Mouse (Mus musculus) cerebellum, adult 9-10 months (tissue): ENCODE results near the gene Card9.

Source experiments
- DNase-seq: peaks from one replicate; pipeline ENCODE4 v3.0.0; 2022

Gene Card9

GRCm38 (mm10) chr2:26359983-26360382, 735 bp downstream of the Card9 start:
- DNase-seq, result no peak

- DNase-seq, result no peak
These were observed 1.9 kb downstream of the Card9 start for GRCm38 (mm10) chr2:26358667-26359320.

DNA sequence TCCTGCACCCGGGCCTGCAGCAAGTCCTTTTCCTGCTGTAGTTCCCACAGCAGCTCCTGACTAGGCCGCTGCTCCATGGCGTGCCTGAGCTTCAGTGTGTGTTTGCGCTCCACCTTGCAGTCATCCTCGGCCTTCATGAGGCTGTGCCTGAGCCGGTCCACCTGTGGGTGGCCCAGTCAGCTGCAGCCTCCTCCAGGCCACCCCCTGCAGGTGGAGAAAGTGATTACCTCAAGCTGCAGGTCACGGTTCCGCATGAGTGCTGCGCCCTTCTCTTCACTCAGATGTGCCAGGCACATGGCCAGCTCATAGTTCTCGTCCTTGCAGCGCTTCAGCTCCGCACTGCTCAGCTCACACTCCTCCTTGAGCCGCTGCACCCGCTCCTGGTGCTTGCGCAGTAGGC, 3.2 kb downstream of the Card9 start:
- DNase-seq, result no peak

GRCm38 (mm10) chr2:26356678-26357077, 4.0 kb downstream of the Card9 start:
- DNase-seq, result no peak

- no peak for DNase-seq
These were observed 4.5 kb downstream of the Card9 start for GRCm38 (mm10) chr2:26356231-26356630.

DNA sequence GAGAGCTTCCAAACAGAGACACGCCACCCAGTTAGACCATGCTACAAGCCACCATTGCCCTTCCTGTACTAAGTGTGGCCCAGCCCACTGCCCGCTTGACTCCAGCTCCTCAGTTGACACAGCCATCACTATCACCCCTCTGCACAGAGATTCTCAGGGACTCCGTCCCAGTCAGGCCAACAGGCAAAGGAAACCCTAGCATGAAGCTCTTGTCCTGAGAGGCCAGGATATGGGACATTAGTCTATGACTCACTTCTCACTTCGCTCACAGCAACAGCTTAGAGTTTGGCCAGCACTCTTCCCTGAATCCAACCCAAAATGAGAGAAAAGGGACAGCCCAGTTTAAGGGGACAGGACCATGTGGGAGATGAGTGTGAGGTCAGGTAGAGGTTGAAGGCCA, 6.3 kb downstream of the Card9 start:
- no peak for DNase-seq

- peak; percentile 72 for DNase-seq
These were observed 7.4 kb downstream of the Card9 start for GRCm38 (mm10) chr2:26353066-26353980.

- peak; percentile 65 for DNase-seq
These were observed 8.3 kb downstream of the Card9 start for GRCm38 (mm10) chr2:26352291-26352910.

- DNase-seq, result peak; percentile 93
These were observed 9.1 kb downstream of the Card9 start, which contains the start of gene Dnlz for GRCm38 (mm10) chr2:26351358-26352290. Dnlz (minus strand) TSS chr2:26352110.

DNA sequence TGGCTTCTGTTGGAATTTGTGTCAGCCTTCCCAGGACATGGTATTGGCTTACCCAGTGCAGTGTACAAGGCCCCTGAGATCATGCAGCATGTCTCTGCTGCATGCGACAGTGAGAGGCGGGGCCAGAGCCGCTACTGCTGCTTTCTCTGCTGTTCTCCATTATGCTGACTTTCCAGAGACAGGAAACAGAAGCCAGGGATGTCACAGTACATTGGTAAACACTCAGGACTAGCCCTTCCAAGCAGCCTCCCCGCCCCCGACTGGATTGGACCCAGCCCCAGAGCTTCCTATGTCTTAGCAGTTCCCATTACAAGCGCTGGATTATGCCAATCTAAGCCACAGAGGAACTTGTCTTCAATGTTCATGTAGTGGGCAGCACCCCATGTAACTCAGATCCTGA, 12.5 kb downstream of the Card9 start:
- no peak for DNase-seq

DNA sequence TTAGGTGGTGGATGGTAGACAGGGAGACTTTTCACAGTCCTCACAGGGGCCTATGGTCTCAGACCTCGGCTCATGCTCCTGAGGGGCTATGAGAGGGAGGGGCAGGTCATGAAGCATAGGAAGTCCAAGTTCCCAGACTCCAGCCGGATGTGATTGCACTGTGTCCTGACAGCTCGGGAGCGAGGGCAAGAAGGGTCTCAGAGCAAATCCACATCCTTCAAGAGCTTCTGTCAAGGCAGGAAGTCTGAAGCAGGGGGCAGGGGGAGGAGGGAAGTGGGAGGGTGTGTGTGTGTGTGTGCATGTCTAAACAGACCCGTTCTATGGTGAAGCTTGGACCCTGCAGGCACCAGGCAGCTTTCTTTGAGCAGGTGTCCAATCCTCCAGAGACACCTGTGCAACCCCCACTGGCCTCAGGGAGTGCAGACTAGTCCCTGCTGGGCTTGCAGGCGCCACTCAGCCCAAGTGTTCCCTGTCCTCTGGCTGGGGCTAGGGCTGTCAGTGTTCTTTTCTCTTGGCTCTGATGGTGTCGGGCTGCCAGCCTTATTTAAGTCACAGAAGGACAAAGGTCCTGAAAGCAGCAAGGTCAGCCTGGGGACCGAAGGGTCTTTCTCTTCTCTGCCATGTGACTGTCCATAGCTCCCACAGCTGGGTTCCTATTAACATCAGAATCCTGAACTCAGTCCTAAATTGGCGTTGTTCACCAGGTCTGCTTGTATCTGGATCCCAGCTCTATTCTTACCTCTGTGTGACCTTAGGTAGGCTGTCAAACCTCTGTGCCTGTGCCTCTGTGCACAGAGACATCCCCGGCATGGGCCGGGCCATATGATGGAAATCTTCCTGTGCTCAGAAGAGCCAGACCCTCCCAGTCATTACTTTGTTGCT, 17.9 kb downstream of the Card9 start:
- no peak for DNase-seq

- peak; percentile 80 for DNase-seq
These were observed 18.7 kb downstream of the Card9 start for GRCm38 (mm10) chr2:26342044-26342443.

DNA sequence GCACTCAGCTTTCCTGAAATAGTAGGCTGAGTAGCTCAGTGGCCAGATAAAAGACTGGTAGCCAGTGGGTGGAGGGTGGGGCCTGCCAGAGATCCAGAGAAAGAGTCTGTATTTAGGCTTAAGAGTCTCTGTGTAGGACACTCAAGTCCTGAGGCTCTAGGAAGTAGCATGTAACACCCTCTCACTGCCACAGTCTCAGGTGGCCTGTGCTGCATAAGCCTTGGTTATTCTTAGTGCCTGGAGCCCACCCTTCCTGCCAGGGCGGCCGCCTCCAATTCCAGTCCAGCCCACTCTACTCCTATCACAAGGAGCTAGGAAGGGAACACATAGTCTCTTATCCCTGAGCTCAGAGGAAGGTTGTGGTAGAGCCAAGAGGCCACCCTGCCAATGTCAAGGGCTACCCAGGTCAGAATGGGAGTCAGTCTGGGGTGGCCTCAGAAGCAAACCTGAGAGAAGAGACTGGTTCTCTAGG, 19.2 kb downstream of the Card9 start:
- no peak for DNase-seq

DNA sequence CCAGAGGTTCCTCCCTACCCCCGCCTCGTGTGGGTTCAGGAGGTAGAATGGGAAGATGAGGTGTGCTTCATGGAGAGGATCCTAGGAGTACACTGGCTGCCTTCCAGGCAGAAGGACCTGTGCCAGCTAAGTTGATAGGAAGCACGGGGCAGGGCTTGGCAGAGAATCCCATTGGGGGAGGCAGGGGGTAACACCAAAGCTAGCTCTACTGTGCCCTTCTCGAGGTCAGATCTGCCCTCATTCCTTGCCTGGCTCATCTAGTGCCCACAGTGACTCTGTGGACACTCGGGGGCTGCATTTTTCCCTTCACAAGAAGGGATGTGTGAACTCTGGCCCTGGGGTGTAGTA, 21.5 kb downstream of the Card9 start:
- DNase-seq, result peak; percentile 80

GRCm38 (mm10) chr2:26338302-26339203, 22.2 kb downstream of the Card9 start:
- peak; percentile 83 for DNase-seq

DNA sequence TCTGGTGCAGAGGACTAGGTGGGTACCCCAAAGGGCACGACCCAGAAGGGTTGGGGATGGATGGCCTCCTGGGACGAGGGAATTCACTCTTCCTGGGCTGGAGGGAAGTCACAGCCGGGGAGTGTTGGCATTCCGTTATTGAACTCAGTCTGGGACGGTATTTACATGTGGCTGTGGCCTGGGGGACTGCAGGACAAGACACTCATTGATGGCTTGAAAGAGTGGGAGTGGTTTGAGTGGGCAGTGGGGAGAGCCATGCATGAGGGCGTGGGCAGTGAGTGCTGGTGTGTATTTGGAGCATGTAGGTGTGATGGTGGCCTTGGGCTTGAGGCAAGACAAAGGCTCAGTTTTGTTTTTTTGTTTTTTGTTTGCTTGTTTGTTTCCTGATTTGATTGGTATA, 30.0 kb downstream of the Card9 start:
- no peak for DNase-seq

DNA sequence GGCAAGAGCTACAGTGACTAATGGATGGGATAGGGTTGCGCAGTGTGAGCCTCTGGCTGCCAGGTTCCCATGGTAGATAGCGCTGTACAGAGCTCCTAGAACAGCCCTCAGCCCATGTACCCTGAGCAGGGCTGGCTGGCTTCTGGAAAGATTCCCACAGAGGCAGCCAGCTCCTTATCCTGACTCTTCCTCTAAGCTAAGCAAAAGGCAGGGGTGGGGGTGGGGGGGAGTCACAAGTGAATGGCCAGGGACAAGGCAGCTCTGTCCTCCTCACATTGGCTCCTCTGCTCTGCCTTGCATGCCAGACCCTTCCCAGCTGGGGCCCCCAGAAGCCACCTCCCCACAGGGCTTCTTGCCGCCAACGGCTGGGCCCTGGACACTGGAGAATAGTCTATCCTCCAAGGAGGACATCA, 30.7 kb downstream of the Card9 start:
- no peak for DNase-seq

DNA sequence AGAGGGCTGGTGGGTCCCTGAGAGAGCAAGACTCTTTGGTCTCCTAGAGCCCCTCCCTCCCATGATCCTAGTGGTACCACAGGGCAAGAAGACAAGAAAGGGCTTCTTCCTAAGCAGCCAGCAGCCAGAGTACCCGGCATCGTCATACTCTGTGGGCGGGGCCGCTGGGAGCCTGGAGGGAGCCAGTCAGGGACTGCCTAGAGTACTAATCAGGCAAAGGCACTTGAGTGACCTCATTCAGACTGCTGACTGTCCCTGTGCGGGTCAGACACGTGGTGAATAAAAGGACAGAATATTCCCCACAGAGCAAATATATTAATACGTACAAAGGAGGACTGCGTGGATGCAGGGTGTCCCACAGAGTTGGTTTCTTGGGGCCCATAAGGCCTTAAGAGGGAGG, 31.3 kb downstream of the Card9 start:
- no peak for DNase-seq

- peak; percentile 39 for DNase-seq
These were observed 32.9 kb downstream of the Card9 start for GRCm38 (mm10) chr2:26327852-26328251.
